Mouse (Mus musculus): Measurements from ENCODE around the gene Tom1l2.

DNA sequence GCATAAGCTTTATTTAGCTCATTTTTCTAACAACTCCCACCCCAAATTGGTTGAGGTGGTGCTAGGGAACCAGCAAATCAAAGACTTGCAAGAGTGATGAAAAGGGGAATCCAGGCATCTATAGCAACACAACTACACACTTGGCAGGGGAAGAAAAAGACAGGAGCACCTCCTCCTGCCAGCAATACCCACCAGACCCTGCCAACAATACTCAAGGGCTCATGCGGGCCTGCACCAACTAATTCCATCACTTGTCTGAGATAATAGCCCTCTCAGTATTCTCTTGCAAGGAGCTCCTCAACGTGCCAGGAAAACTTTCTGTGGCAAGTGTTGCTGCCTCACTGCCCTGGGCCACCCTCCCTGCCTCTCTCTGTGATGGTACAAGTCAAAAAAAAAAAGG, 49.2 kb downstream of the Tom1l2 start:
- TF ChIP-seq EP300 (IDR thresholded peaks at IDR 0.05; ENCODE audit: low read depth): no peak
- no peak for TF ChIP-seq CTCF (IDR thresholded peaks at IDR 0.05; ENCODE audit: low read depth)
